Mouse (Mus musculus): ENCODE measurements around the gene Ssh3.

Gene Ssh3

DNA sequence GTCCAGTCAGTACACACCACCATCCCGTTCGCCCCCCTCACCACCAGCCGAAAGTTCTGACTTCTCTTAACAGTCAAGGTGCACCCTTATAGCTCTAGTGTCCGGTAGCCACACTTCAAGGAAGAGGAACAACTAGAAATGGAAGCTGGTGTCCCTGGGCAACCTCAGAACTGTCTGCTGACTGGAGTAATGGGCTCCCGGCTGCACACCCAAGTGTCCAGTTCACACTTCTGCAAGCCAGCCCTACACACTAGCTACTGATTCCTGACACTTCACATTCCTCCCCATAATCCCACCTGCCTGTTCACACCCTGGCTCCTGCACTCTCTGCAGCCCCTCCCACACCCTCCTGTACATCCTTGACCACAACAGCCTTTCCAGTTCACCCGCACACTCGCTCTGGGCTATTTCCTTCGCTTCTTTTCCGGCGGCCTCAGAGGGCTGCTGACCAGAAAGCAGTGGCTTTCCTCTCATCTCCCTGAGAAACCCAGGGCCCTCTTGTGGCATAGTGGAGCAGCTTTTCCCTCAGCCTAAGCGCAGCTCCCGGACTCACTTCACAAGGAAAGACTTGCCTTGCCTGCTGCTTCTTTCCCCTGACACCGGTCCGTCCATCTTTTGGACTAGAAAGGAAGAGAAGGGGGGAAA, 52.8 kb downstream of the Ssh3 start:
- DNase-seq (ENCODE audit: low spot score in 2 of 2): no peak

DNA sequence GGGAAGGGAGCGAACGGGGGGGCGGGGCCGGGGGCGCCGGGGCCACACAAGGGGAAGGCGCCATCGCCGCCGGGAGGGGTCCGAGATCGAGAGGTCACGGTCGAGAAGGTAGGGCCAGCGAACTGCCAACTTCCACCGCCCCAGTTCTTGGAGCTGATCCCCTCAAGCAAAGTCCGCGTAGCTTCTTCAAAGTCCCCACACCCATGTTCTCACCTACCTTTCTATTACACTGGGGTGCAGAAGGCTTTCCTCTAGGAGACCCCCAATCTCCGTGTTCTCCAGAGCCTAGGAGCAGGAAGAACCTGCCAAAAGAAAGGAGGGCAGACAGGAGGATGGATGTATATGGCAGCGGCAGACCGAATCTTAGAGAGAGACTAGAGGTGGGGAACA, 53.5 kb downstream of the Ssh3 start:
- DNase-seq (ENCODE audit: low spot score in 2 of 2): no peak

DNA sequence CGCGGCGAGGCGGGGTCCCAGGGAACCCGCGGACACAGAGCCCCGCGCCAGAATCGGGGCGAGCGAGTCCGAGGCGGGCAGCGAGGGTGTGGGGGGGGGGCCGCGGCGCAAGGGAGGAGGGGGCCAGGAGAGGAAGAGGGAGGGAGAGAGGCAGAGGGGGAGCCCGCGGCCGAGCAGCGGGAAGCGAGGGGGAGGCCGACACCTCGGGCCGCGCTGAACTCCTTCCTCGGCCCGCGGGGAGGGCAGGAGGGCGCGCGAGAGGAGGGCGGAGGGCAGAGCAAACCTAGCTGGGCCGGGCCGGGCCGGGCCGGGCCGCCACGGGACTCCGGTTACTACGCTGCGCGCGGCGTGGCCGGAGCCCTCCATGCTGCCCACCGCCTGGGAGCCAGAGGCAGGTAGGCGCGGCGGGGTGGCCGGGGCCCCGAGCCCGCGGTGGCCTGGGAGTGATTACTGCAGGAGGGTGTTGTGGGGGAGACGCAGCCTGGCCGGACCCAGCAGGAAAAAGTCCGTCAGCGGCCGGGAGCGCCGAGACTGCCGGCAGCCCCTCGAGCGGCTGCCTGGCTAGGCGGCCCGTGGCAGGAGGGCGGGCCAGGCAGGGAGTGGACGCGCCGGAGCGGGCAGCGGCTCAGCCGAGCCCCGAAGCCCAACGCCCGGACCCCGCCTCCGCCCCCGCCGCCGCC, 54.1 kb downstream of the Ssh3 start:
- DNase-seq (ENCODE audit: low spot score in 2 of 2): no peak

DNA sequence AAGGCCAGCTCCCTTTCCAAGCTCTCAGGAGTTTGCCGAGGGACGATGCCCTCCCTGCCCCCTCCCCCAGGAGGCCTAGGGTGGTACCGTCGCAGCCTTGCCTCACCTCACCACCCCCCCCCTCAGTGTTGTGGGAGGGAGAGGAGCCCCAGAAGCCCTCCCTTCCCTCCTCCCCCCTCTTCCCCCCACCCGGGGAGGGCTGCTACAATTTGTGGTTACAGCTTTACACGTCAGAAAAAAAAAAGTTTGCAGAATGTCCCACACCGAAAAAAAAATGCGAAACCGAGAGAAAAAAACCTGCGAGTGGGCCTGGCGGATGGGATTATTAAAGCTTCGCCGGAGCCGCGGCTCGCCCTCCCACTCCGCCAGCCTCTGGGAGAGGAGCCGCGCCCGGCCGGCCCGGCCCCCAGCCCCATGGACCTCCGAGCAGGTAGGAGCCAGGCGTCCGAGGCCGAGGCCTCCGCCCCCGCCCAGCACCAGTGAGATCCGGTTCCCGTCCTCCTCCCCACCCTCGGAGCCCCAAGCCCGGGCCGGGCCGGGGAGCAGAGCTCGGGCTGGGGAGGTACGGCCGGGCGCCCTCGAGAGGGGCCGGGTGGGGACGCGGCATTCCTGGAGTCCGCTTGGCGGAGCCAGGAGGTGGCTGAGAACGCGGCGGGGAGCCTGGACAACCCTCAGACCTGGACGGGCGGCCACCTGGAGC, 54.8 kb downstream of the Ssh3 start, which contains the start of the genes Clcf1 and AC109138.7:
Gene Clcf1 (plus strand): TSS at position 168 of the 700 bp plus-strand sequence.
Gene AC109138.7 (plus strand): TSS at position 287 of the 700 bp plus-strand sequence.
- peak; percentile 53 to 71 for DNase-seq (ENCODE audit: low spot score in 2 of 2)

DNA sequence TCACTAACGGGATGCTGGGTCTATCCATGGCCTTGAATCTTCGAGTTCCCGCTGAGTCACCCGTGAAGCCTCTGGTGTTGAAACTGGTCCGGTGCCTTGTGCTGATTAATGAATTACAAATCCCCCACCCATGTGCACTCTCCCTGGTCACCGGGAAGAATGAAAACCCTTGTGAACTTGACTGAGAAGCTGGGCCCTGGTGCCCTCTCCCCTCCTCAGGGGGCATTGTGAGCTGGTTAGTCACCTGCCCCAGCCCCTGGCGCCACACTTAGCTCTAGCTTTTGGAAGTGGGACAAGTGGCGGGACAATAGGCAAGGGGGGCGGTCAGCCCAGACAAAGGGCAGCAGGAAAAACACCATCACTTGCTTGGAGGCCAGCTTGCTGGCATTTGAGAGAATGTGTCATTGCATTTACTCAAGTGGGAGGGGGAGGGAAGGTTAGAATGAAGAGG, 55.4 kb downstream of the Ssh3 start:
- DNase-seq (ENCODE audit: low spot score in 2 of 2): no peak

DNA sequence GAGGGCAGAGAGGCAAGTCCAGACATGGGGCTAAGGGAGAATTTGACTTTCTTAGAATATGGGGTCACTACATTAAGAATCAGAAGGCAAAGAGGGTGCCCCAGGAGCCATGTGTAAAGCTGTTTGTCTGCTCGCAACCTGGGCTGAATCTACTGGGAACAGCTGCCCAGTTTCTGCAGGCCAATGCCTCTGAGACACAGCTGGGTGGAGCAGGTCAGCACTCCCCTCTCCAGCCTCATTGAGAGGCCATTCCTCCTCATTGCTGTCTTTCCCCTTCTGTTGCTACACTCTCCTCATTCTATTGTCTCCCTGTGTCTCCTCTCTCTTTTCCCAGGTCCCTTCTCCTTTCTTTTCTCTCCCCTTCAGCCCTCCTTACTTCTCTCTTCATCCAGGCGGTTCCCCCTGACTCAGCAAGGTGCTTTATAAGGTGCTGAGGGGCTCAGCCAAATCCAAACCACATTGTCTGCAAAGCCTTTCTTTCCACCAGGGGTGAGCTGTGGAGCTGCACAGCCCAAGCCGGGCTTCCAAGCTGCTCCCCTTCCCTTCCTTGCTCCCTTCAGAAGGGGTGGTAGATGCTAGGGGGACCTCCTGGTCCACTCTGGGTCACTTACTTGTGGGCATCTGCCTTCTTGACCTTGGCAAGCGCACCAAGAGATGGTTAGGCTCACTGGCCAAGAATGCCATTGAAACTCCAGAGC, 56.9 kb downstream of the Ssh3 start:
- no peak for DNase-seq (ENCODE audit: low spot score in 2 of 2)
